Mouse (Mus musculus) liver, postnatal 0 days (tissue): ENCODE results near the gene Tm6sf2. TPM values are rescaled to one million over a fixed set of nuclear protein-coding genes. Genes with fewer than 3 reads are reported as not detected.

Source experiments
- ATAC-seq: fragments of 200-750 bp; cut with Nextera tagmentation; 2 replicates; pipeline ENCODE4 v1.8.0; 2017; ENCODE audit warnings: mild to moderate bottlenecking, moderate library complexity
- DNase-seq: peaks from one replicate; pipeline ENCODE4 v3.0.0-alpha.2; 2016
- H3K27ac ChIP-seq: fragments of 300-500 bp; sonication (generic); 2 replicates; pipeline ENCODE4 v1.5.1; 2014; ENCODE audit warnings: antibody characterized with exemption, moderate library complexity, mild to moderate bottlenecking, low read depth
- H3K27me3 ChIP-seq: fragments of 300-500 bp; sonication (generic); 2 replicates; pipeline ENCODE4 v1.6.1; 2014; ENCODE audit warnings: low read length, control low read depth, mixed read lengths; ENCODE audit not compliant: insufficient read depth
- H3K36me3 ChIP-seq: fragments of 300-500 bp; sonication (generic); replicated peaks from 2 replicates; pipeline ENCODE4 v1.6.1; 2014; ENCODE audit warnings: mild to moderate bottlenecking, control low read depth, low read length, moderate library complexity, mixed read lengths; ENCODE audit not compliant: insufficient read depth
- H3K4me1 ChIP-seq: fragments of 300-500 bp; sonication (generic); 2 replicates; pipeline ENCODE4 v1.6.1; 2014; ENCODE audit warnings: antibody characterized with exemption, mild to moderate bottlenecking, control low read depth; ENCODE audit not compliant: insufficient read depth
- H3K4me2 ChIP-seq: fragments of 300-500 bp; sonication (generic); 2 replicates; pipeline ENCODE4 v1.6.1; 2014; ENCODE audit warnings: low read depth, mild to moderate bottlenecking, low read length, moderate library complexity, mixed read lengths
- H3K4me3 ChIP-seq: fragments of 300-500 bp; sonication (generic); 2 replicates; pipeline ENCODE4 v1.5.1; 2014; ENCODE audit warnings: low read depth, low read length
- H3K9ac ChIP-seq: fragments of 300-500 bp; sonication (generic); replicated peaks from 2 replicates; pipeline ENCODE4 v1.6.1; 2014; ENCODE audit warnings: mild to moderate bottlenecking, moderate library complexity
- H3K9me3 ChIP-seq: fragments of 300-500 bp; sonication (generic); 2 replicates; pipeline ENCODE4 v1.6.1; 2016; ENCODE audit warnings: mild to moderate bottlenecking, control low read depth, low read length, mixed read lengths
- CTCF ChIP-seq: sonication (generic); IDR thresholded peaks from 2 replicates; pipeline ENCODE4 v1.5.1; 2016; ENCODE audit warnings: antibody characterized with exemption, low read depth
- EP300 ChIP-seq: IDR thresholded peaks from 2 replicates; pipeline ENCODE4 v1.6.1; 2016; ENCODE audit warnings: antibody characterized with exemption, low read depth, mild to moderate bottlenecking
- WGBS: fragments of 180-500 bp; shearing (Covaris S2); extraction: QIAGEN DNeasy Blood & Tissue Kit; methylation state at CpG from one replicate; pipeline ENCODE4 v1.1.7; 2014; ENCODE audit not compliant: insufficient replicate concordance; 5-methylcytosine and 5-hydroxymethylcytosine counted together
- polyA plus RNA-seq: library from polyadenylated mRNA; unstranded; fragments of >200 nt; fragmentation: Nextera tagmentation; extraction: Ambion mirVana; gene quantifications from 2 replicates; pipeline ENCODE4 v1.2.1, GENCODE M21; 2015

Gene Tm6sf2
- polyA plus RNA-seq, 1 experiment from 2014 or later, result 38.7 TPM

DNA sequence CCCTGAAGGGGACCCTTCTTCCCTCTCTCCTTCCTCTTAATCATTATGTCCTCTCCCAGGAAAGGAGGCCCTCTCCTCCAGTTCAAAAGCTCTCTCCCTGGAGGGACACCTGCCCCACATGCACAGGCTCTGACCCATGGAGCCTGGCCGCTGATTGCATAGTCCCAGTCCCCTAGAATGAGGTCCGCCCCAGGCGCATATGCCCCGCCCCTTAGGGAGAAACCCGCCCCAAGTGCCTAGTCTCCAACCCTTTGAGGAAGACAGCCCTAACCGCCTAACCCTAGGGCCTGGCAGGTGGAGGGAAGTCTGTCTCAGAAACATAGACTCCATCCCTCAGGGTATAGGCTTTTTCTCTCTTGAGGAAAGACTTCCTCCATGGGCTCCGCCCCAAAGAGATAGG, 14.5 kb downstream of the Tm6sf2 start:
- ATAC-seq (no peak), DNase-seq (peak; percentile 39)
- Histone ChIP-seq H3K4me3 (no peak overlapping the region), H3K4me1 (peaks cover 20% of the 10 kb centered on the region), H3K9ac (no peak overlapping the region), H3K36me3 (no peaks in the 10 kb centered on the region), H3K4me2 (no peak overlapping the region), H3K27ac (no peak overlapping the region), H3K27me3 (peaks cover 83% of the 10 kb centered on the region), H3K9me3 (no peaks in the 10 kb centered on the region)
- TF ChIP-seq EP300 (no peak), CTCF (no peak)
- WGBS, result 8% methylated on average over 7 of the region's 7 CpGs

- Histone ChIP-seq H3K9ac (no peak overlapping the region), H3K4me2 (no peak overlapping the region), H3K4me3 (no peak overlapping the region), H3K9me3 (no peaks in the 10 kb centered on the region), H3K27ac (no peak overlapping the region), H3K27me3 (peaks cover 75% of the 10 kb centered on the region), H3K4me1 (peaks cover 19% of the 10 kb centered on the region), H3K36me3 (no peaks in the 10 kb centered on the region)
- DNase-seq (peak; percentile 50), ATAC-seq (no peak)
- TF ChIP-seq CTCF (peak; percentile 71), EP300 (no peak)
- WGBS, result 5% methylated on average over 54 of the region's 56 CpGs
These were observed 15.3 kb downstream of the Tm6sf2 start for GRCm38 (mm10) chr8:70087836-70088650.

DNA sequence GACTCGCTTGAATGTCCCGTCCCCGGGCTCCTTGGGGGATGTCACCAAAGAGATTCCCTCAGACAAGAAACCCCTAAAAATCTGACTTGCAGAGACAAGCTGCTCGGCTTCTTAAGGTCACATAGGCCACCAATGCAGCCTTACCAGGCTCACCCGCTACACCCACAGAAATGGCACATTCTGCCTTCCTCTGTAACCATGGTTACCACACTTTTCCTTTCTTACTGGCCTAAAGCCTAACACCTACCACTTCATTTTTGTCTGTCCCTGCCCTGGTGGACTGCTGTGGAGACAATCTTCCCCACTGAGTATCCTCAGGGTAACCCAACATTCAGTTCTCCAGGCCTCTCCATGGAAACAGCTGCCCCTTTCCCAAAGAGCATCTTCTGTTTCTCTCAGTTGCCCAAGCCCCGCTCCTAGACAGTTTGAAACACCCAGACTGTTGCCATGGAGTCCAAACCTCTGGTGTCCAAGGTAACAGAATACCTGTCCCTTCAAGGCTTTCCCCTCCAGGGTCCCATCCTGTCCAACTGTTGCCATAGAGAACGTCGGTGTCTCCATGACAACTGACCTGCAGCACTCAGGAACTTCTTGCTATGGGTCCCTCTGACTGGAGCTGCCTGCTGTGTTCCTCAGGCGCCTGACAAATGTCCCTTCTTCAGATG, 16.7 kb downstream of the Tm6sf2 start:
- Histone ChIP-seq H3K9me3 (no peaks in the 10 kb centered on the region), H3K9ac (no peak overlapping the region), H3K4me3 (no peak overlapping the region), H3K27me3 (peaks cover 62% of the 10 kb centered on the region), H3K27ac (no peak overlapping the region), H3K36me3 (no peaks in the 10 kb centered on the region), H3K4me2 (no peak overlapping the region), H3K4me1 (peaks cover 7% of the 10 kb centered on the region; the same call in 1 of the 2 replicates)
- WGBS, result 61% methylated on average over 9 of the region's 9 CpGs
- no peak for ATAC-seq
- no peak for TF ChIP-seq CTCF
- TF ChIP-seq EP300, result no peak
- DNase-seq, result no peak

DNA sequence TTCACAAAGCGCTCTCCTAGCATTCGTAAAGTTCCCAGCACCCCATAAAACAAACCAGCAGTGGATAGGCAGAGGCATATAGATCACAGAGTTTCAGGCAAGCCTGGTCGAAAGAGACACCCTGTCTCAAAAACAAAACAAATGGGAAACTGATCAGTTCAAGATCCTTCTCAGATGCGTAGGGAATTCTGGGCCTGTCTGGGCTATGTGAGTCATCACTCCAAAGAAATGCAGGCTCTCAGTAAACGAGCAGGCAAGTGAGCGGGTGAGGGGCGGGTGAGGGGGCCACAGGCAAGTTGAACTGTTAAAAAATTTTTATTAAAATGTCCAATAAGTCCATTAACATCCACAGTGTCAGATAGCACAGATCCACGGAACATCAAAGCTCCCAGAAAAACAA, 20.1 kb downstream of the Tm6sf2 start:
- WGBS, result 61% methylated on average over 8 of the region's 8 CpGs
- H3K27ac ChIP-seq, result no peak overlapping the region
- 0 out of 2 replicates have a peak, but pooled peaks cover 4% of the 10 kb centered on the region for H3K4me1 ChIP-seq
- no peak overlapping the region for H3K9ac ChIP-seq
- H3K27me3 ChIP-seq, result peaks cover 33% of the 10 kb centered on the region
- no peak overlapping the region for H3K4me3 ChIP-seq
- no peak for TF ChIP-seq EP300
- TF ChIP-seq CTCF, result no peak
- no peak for DNase-seq
- H3K9me3 ChIP-seq, result no peaks in the 10 kb centered on the region
- H3K36me3 ChIP-seq, result no peaks in the 10 kb centered on the region
- H3K4me2 ChIP-seq, result no peak overlapping the region
- no peak for ATAC-seq

- H3K4me3 ChIP-seq, result no peak overlapping the region
- H3K27ac ChIP-seq, result no peak overlapping the region
- ATAC-seq, result no peak
- no peak for DNase-seq
- H3K9ac ChIP-seq, result no peak overlapping the region
- H3K4me2 ChIP-seq, result no peak overlapping the region
- H3K27me3 ChIP-seq, result 0 out of 2 replicates have a peak, but pooled peaks cover 5% of the 10 kb centered on the region
- TF ChIP-seq EP300 (no peak), CTCF (no peak)
- H3K4me1 ChIP-seq, result no peaks in the 10 kb centered on the region
- H3K36me3 ChIP-seq, result no peaks in the 10 kb centered on the region
- 63% methylated on average over 8 of the region's 8 CpGs for WGBS
- H3K9me3 ChIP-seq, result no peaks in the 10 kb centered on the region
These were observed 26.6 kb downstream of the Tm6sf2 start for GRCm38 (mm10) chr8:70099276-70099675.

DNA sequence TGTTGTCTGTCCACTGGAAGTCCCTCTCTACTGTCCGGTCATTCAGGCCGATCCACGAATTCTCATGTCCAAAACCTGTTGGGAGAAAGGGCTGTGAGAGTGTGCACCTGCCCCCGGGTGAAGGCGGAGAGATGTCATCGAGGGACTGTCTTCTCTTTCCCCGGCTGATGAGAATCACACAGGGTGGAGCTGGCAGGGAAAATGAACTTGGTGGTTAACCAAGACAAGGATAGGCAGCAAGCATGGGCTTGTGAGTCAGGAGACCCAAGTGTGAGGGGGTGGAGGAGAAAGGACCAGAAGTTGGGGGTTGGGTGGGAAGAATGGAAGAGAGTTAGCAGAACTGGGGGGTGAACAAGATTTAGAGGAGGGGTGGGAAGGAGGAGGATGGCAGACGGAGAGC, 27.5 kb downstream of the Tm6sf2 start:
- Histone ChIP-seq H3K27me3 (0 out of 2 replicates have a peak, but pooled peaks cover 5% of the 10 kb centered on the region), H3K36me3 (no peaks in the 10 kb centered on the region), H3K4me2 (no peak overlapping the region), H3K4me1 (no peaks in the 10 kb centered on the region), H3K27ac (no peak overlapping the region), H3K9me3 (no peaks in the 10 kb centered on the region), H3K9ac (no peak overlapping the region), H3K4me3 (no peak overlapping the region)
- TF ChIP-seq EP300 (no peak), CTCF (no peak)
- no peak for ATAC-seq
- WGBS, result 83% methylated on average over 8 of the region's 8 CpGs
- DNase-seq, result no peak
